8 mouse cellular contexts compared by ENCODE assay signal in genomic region chr1:38438447-38438846, GRCm38 (mm10).
A peak's percentile ranks its signal among the peaks of the same experiment; 100 is the strongest.
DNase-seq lines count a peak whose midpoint lies in the region; ATAC-seq and TF ChIP-seq lines count a peak whose summit lies in the region.

No protein-coding gene starts in this region.

- peak; percentile 59 for ATAC-seq in hindbrain, embryonic 11.5 days (ENCODE audit: low FRiP score)

- H3K36me3 ChIP-seq in hindbrain, embryonic 11.5 days (ENCODE audit: control insufficient read depth, insufficient read depth, low read length) = no peaks in the 10 kb centered on the region

- peak overlapping the region; percentile 77 for H3K27ac ChIP-seq in hindbrain, embryonic 11.5 days (ENCODE audit: low read depth, low read length)

- H3K9ac ChIP-seq in hindbrain, embryonic 11.5 days (ENCODE audit: low read depth, low read length) = no peak overlapping the region

- no peaks in the 10 kb centered on the region for H3K27me3 ChIP-seq in hindbrain, embryonic 11.5 days (ENCODE audit: control insufficient read depth, insufficient read depth, low read length)

- H3K4me3 ChIP-seq in lung, adult 2 months (replicated peaks; ENCODE audit: extremely low read depth, low read depth, low read length) = no peak overlapping the region
- no peak overlapping the region for H3K4me3 ChIP-seq in hindbrain, embryonic 11.5 days (ENCODE audit: low read depth, low read length)

- no peak for TF ChIP-seq POLR2A in lung, adult 2 months (IDR thresholded peaks at IDR 0.05; ENCODE audit: borderline replicate concordance, extremely low read depth, low read depth, low read length)

- intact Hi-C loops in left cerebral cortex, postnatal 4 days (cut with DNase I) = no loop called here

- DNase-seq in lung, postnatal 4 days = peak; percentile 21 to 63
- DNase-seq in lung, adult 2 months = no peak
- peak; percentile 47 for DNase-seq in hindbrain, embryonic 11.5 days (ENCODE audit: low spot score)
- peak; percentile 58 for DNase-seq in left cerebral cortex, postnatal 4 days
- DNase-seq in right cerebral cortex, postnatal 36 days (ENCODE audit: low spot score in 2 of 2) = peak; percentile 74 to 82
- DNase-seq in thymus, postnatal 14 days = no peak
- no peak for DNase-seq in thymus, postnatal 10 days (ENCODE audit: low spot score in 2 of 2)
- no peak for DNase-seq in spleen, postnatal 4 days (ENCODE audit: low spot score in 2 of 2)

- WGBS in lung, adult 2 months = 73% methylated on average over 4 of the region's 4 CpGs
- WGBS in hindbrain, embryonic 11.5 days = 22% methylated on average over 4 of the region's 4 CpGs

- H3K4me2 ChIP-seq in hindbrain, embryonic 11.5 days (replicated peaks; ENCODE audit: low read depth, low read length) = no peak overlapping the region

- peaks cover 3% of the 10 kb centered on the region; the same call in 1 of the 2 replicates for H3K4me1 ChIP-seq in lung, adult 2 months (ENCODE audit: control insufficient read depth, insufficient read depth, low read length)
- H3K4me1 ChIP-seq in hindbrain, embryonic 11.5 days (replicated peaks; ENCODE audit: control insufficient read depth, insufficient read depth, low read length) = peaks cover 16% of the 10 kb centered on the region

- no peaks in the 10 kb centered on the region for H3K9me3 ChIP-seq in hindbrain, embryonic 11.5 days (ENCODE audit: control insufficient read depth, low read length)

- no peak for TF ChIP-seq CTCF in lung, adult 2 months (IDR thresholded peaks at IDR 0.05; ENCODE audit: insufficient read depth, low read length)

Comparison
In these comparisons a context has a peak if more than half of its experiments do, and no peak if none do; other contexts are left out.
1. DNase-seq: peak in lung, postnatal 4 days (2 of 2), hindbrain, embryonic 11.5 days (single experiment), left cerebral cortex, postnatal 4 days (single experiment) and right cerebral cortex, postnatal 36 days (2 of 2); none in lung, adult 2 months (single experiment), thymus, postnatal 14 days (single experiment), thymus, postnatal 10 days (0 of 2) and spleen, postnatal 4 days (0 of 2).